Mouse (Mus musculus): ENCODE results near the gene Cdc34b. TPM values are rescaled to one million over a fixed set of nuclear protein-coding genes. Genes with fewer than 3 reads are reported as not detected.

Cdc34b gene
- polyA plus RNA-seq, 1 experiment from 2014 or later = not detected

GRCm38 (mm10) chr11:94715622-94716021 lies 26.0 kb upstream of the Cdc34b start:
- Histone ChIP-seq H3K9ac (no peak overlapping the region), H3K36me3 (no peaks in the 10 kb centered on the region), H3K4me3 (no peak overlapping the region), H3K4me2 (no peak overlapping the region), H3K4me1 (peaks cover 37% of the 10 kb centered on the region), H3K9me3 (no peaks in the 10 kb centered on the region), H3K27ac (no peak overlapping the region), H3K27me3 (no peaks in the 10 kb centered on the region)
- WGBS = 66% methylated on average over 5 of the region's 5 CpGs
- no peak for ATAC-seq (ENCODE audit: insufficient number of reproducible peaks, insufficient read depth, low FRiP score, low TSS enrichment, low read depth)

GRCm38 (mm10) chr11:94716754-94717153 lies 24.8 kb upstream of the Cdc34b start:
- Histone ChIP-seq H3K36me3 (no peaks in the 10 kb centered on the region), H3K9me3 (no peaks in the 10 kb centered on the region), H3K27ac (no peak overlapping the region), H3K27me3 (no peaks in the 10 kb centered on the region), H3K4me1 (peaks cover 37% of the 10 kb centered on the region), H3K4me2 (peak overlapping the region; percentile 31), H3K9ac (no peak overlapping the region), H3K4me3 (no peak overlapping the region)
- 8% methylated on average over 9 of the region's 9 CpGs for WGBS
- no peak; the same call in 1 of the 2 replicates for ATAC-seq (ENCODE audit: insufficient number of reproducible peaks, insufficient read depth, low FRiP score, low TSS enrichment, low read depth)

GRCm38 (mm10) chr11:94717239-94717638 lies 24.3 kb upstream of the Cdc34b start:
- H3K27ac ChIP-seq = no peak overlapping the region

GRCm38 (mm10) chr11:94718113-94718909 lies 23.3 kb upstream of the Cdc34b start:
- no peak for ATAC-seq (ENCODE audit: insufficient number of reproducible peaks, insufficient read depth, low FRiP score, low TSS enrichment, low read depth)
- WGBS = 85% methylated on average over 7 of the region's 7 CpGs

More at GRCm38 (mm10) chr11:94717239-94717638, 24.3 kb upstream of the Cdc34b start:
- Histone ChIP-seq H3K4me3 (0 out of 2 replicates have a peak overlapping the region, but pooled peaks have one; percentile 1), H3K9ac (no peak overlapping the region), H3K4me2 (peak overlapping the region; percentile 31), H3K36me3 (no peaks in the 10 kb centered on the region), H3K4me1 (peaks cover 37% of the 10 kb centered on the region), H3K9me3 (no peaks in the 10 kb centered on the region), H3K27me3 (no peaks in the 10 kb centered on the region)
- 30% methylated on average over 11 of the region's 11 CpGs for WGBS
- ATAC-seq (ENCODE audit: insufficient number of reproducible peaks, insufficient read depth, low FRiP score, low TSS enrichment, low read depth) = no peak

GRCm38 (mm10) chr11:94719216-94719615 lies 22.4 kb upstream of the Cdc34b start:
- no peak for ATAC-seq (ENCODE audit: insufficient number of reproducible peaks, insufficient read depth, low FRiP score, low TSS enrichment, low read depth)
- H3K27ac ChIP-seq = no peak overlapping the region
- WGBS = 74% methylated on average over 2 of the region's 2 CpGs

More at GRCm38 (mm10) chr11:94718113-94718909, 23.3 kb upstream of the Cdc34b start:
- Histone ChIP-seq H3K9me3 (no peaks in the 10 kb centered on the region), H3K27ac (no peak overlapping the region), H3K9ac (no peak overlapping the region), H3K27me3 (no peaks in the 10 kb centered on the region), H3K4me3 (no peak overlapping the region), H3K36me3 (no peaks in the 10 kb centered on the region), H3K4me1 (peaks cover 29% of the 10 kb centered on the region), H3K4me2 (no peak overlapping the region)

GRCm38 (mm10) chr11:94727306-94727705 lies 14.3 kb upstream of the Cdc34b start:
- WGBS = 85% methylated on average over 3 of the region's 3 CpGs
- H3K36me3 ChIP-seq = no peaks in the 10 kb centered on the region
- H3K4me2 ChIP-seq = no peak overlapping the region
- no peak overlapping the region for H3K9ac ChIP-seq
- no peak for ATAC-seq (ENCODE audit: insufficient number of reproducible peaks, insufficient read depth, low FRiP score, low TSS enrichment, low read depth)
- no peaks in the 10 kb centered on the region for H3K27me3 ChIP-seq
- H3K9me3 ChIP-seq = no peaks in the 10 kb centered on the region
- no peak overlapping the region for H3K27ac ChIP-seq
- no peak overlapping the region for H3K4me3 ChIP-seq
- H3K4me1 ChIP-seq = no peaks in the 10 kb centered on the region

More at GRCm38 (mm10) chr11:94719216-94719615, 22.4 kb upstream of the Cdc34b start:
- H3K4me2 ChIP-seq = no peak overlapping the region
- H3K4me3 ChIP-seq = no peak overlapping the region
- no peaks in the 10 kb centered on the region for H3K9me3 ChIP-seq
- H3K9ac ChIP-seq = no peak overlapping the region
- H3K36me3 ChIP-seq = no peaks in the 10 kb centered on the region
- H3K4me1 ChIP-seq = peaks cover 20% of the 10 kb centered on the region
- no peaks in the 10 kb centered on the region for H3K27me3 ChIP-seq

- Histone ChIP-seq H3K36me3 (no peaks in the 10 kb centered on the region), H3K27ac (no peak overlapping the region), H3K27me3 (no peaks in the 10 kb centered on the region), H3K4me2 (no peak overlapping the region), H3K9ac (no peak overlapping the region), H3K4me1 (no peaks in the 10 kb centered on the region), H3K9me3 (no peaks in the 10 kb centered on the region), H3K4me3 (no peak overlapping the region)
- WGBS = 78% methylated on average over 3 of the region's 3 CpGs
- ATAC-seq (ENCODE audit: insufficient number of reproducible peaks, insufficient read depth, low FRiP score, low TSS enrichment, low read depth) = no peak
Observed at GRCm38 (mm10) chr11:94728545-94728944, 13.0 kb upstream of the Cdc34b start.

GRCm38 (mm10) chr11:94729565-94729964 lies 12.0 kb upstream of the Cdc34b start:
- H3K4me3 ChIP-seq = no peak overlapping the region
- H3K36me3 ChIP-seq = no peaks in the 10 kb centered on the region
- H3K9me3 ChIP-seq = no peaks in the 10 kb centered on the region
- no peak for ATAC-seq (ENCODE audit: insufficient number of reproducible peaks, insufficient read depth, low FRiP score, low TSS enrichment, low read depth)
- WGBS = 27% methylated on average over 4 of the region's 4 CpGs
- H3K4me2 ChIP-seq = no peak overlapping the region
- H3K4me1 ChIP-seq = no peaks in the 10 kb centered on the region
- H3K27me3 ChIP-seq = no peaks in the 10 kb centered on the region
- H3K9ac ChIP-seq = no peak overlapping the region
- H3K27ac ChIP-seq = no peak overlapping the region

- Histone ChIP-seq H3K27ac (no peak overlapping the region), H3K4me1 (no peaks in the 10 kb centered on the region), H3K9me3 (no peaks in the 10 kb centered on the region), H3K4me2 (no peak overlapping the region), H3K4me3 (no peak overlapping the region), H3K9ac (no peak overlapping the region), H3K27me3 (no peaks in the 10 kb centered on the region), H3K36me3 (no peaks in the 10 kb centered on the region)
- WGBS = 28% methylated on average over 5 of the region's 5 CpGs
- ATAC-seq (ENCODE audit: insufficient number of reproducible peaks, insufficient read depth, low FRiP score, low TSS enrichment, low read depth) = no peak
Observed at GRCm38 (mm10) chr11:94730261-94730660, 11.3 kb upstream of the Cdc34b start.

- H3K9me3 ChIP-seq = no peaks in the 10 kb centered on the region
- H3K36me3 ChIP-seq = no peaks in the 10 kb centered on the region
- H3K27me3 ChIP-seq = no peaks in the 10 kb centered on the region
- no peak overlapping the region for H3K4me2 ChIP-seq
- H3K27ac ChIP-seq = no peak overlapping the region
- no peaks in the 10 kb centered on the region for H3K4me1 ChIP-seq
- H3K9ac ChIP-seq = no peak overlapping the region
- ATAC-seq (ENCODE audit: insufficient number of reproducible peaks, insufficient read depth, low FRiP score, low TSS enrichment, low read depth) = no peak
- no peak overlapping the region for H3K4me3 ChIP-seq
- WGBS = 89% methylated on average over 12 of the region's 12 CpGs
Observed at GRCm38 (mm10) chr11:94731229-94731628, 10.4 kb upstream of the Cdc34b start.

GRCm38 (mm10) chr11:94732773-94733172 lies 8.8 kb upstream of the Cdc34b start:
- no peak overlapping the region for H3K4me2 ChIP-seq
- H3K27ac ChIP-seq = no peak overlapping the region
- no peak overlapping the region for H3K9ac ChIP-seq
- no peaks in the 10 kb centered on the region for H3K9me3 ChIP-seq
- no peaks in the 10 kb centered on the region for H3K4me1 ChIP-seq
- H3K27me3 ChIP-seq = no peaks in the 10 kb centered on the region
- 43% methylated on average over 8 of the region's 8 CpGs for WGBS
- H3K4me3 ChIP-seq = no peak overlapping the region
- no peaks in the 10 kb centered on the region for H3K36me3 ChIP-seq
- ATAC-seq (ENCODE audit: insufficient number of reproducible peaks, insufficient read depth, low FRiP score, low TSS enrichment, low read depth) = no peak

GRCm38 (mm10) chr11:94735746-94736145 lies 5.8 kb upstream of the Cdc34b start:
- Histone ChIP-seq H3K36me3 (no peaks in the 10 kb centered on the region), H3K27ac (no peak overlapping the region), H3K9me3 (no peaks in the 10 kb centered on the region), H3K4me2 (no peak overlapping the region), H3K27me3 (no peaks in the 10 kb centered on the region), H3K9ac (no peak overlapping the region), H3K4me3 (no peak overlapping the region), H3K4me1 (no peaks in the 10 kb centered on the region)
- WGBS = 69% methylated on average over 2 of the region's 2 CpGs
- no peak for ATAC-seq (ENCODE audit: insufficient number of reproducible peaks, insufficient read depth, low FRiP score, low TSS enrichment, low read depth)

All from embryonic facial prominence, embryonic 13.5 days (tissue).